Mouse (Mus musculus): ENCODE results near the gene Trex2. TPM values are rescaled to one million over a fixed set of nuclear protein-coding genes. Genes with fewer than 3 reads are reported as not detected.

The Trex2 gene
- not detected for total RNA-seq (2023)

DNA sequence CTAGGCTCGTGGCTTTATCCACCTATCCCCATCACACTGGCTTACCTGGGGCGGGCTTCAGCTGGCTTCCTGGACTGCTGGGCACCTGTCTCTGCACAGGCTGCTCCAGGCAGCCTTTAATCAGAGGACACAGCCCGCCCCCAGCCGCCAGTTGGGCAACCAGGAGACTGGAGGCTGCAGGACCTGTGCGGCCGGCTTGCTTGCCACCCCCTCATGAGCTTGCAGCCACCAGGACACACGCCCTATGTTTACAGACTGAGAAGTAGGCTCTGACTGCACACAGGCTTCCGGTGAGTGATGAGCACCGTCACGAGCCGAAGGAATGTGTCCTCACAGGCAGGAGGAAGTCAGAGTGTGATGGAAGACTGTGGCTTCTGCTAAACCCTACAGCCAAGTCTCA is at the start of gene Trex2:
Gene Trex2 (minus strand): TSS at position 93 of the 400 bp plus-strand sequence.

DNA sequence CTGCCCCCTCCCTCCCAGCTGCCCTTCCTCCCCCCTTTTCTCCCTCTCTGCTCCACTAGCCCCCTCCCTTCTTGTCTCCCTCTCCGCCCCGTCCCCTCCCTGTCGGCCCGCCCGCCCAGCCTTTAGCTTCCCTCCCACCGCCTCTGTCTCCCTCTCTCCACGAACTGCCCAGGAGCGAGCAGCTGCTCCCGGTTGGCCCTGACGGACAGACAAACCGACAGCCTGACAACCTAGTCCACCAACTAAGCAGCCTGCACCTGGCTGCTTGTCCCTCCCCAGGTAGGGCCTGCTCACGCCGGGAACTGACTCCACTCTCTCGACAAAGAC is 48.3 kb upstream of the Trex2 start, which contains the start of gene Bgn:
Gene Bgn (plus strand): TSS at position 119 of the 327 bp plus-strand sequence.

GRCm38 (mm10) chrX:73458877-73459392 is 23.8 kb upstream of the Trex2 start, which contains the start of gene Haus7:
Haus7 (minus strand) TSS chrX:73459044.

DNA sequence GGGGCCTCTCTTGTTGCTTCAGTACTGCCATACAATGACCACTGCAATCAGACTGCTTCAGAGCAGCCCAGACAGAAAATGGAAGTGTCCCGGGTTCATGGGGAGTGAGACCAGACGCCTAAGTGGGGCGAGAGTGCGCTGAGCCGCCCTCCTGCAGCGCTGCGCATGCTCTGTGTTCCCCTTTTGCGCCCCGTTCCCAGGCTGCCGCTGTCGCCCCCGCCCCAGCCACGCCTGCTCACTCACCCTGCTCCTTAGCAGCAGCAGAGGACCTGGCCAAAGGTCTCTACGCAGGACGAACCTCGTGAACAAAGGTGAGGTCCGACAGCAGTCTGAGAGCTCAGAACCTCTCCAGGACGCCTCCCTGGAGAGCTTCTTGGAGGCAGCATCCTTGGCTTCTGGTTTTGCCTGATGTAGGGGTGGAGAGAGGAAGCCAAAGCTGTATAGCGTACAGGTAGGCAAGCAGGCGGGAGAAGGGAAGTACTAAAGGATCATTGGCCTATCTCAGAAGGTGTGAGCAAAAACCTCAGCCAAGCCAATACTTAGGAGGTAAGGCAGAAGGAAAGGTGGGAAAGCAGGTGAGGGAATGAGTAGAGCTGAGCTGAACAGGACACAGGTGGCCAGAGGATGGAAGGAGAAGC is 24.1 kb downstream of the Trex2 start, which contains the start of gene Zfp92:
Gene Zfp92 (plus strand): TSS at position 217 of the 638 bp plus-strand sequence.

DNA sequence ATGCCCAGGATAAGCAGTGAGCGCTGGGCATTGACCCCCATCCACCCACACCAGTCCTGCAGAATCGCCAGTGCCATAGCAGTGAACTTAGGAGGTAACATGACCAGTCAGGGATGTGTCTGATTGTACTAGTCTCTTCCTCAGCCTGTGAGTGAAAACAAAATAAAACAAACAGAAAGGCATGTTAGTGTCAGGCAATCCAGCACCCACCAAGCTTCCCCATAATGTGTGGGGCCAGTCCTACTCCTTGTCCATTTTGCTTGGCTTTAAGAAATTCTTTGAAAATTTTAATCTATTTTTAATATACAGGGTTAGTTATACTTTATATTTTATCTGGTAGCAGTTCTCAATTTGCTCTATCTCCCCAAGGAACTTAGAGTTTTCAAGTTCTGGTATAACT is 36.5 kb downstream of the Trex2 start, which contains the start of gene Gm18336:
Gene Gm18336 (minus strand): TSS at position 101 of the 400 bp plus-strand sequence.

Other genes with a start within 250 kb of the Trex2 start
- gene Xlr3b, start 243.1 kb downstream of the Trex2 start, total RNA-seq (2023) = 22.6 TPM
- gene Xlr4b, start 221.0 kb downstream of the Trex2 start, total RNA-seq (2023) = 89.3 TPM
- 13.8 TPM for gene F8a, start 207.1 kb downstream of the Trex2 start, total RNA-seq (2023)
- gene Xlr4c, start 192.2 kb downstream of the Trex2 start, total RNA-seq (2023) = 51.9 TPM
- gene Xlr3c, start 170.0 kb downstream of the Trex2 start, total RNA-seq (2023) = not detected
- gene Xlr5a, start 142.4 kb downstream of the Trex2 start, total RNA-seq (2023) = not detected
- gene Xlr5c, start 142.4 kb downstream of the Trex2 start, total RNA-seq (2023) = not detected
- not detected for gene Gm45015, start 98.5 kb downstream of the Trex2 start, total RNA-seq (2023)
- 40.1 TPM for gene Zfp275, start 92.7 kb downstream of the Trex2 start, total RNA-seq (2023)
- not detected for gene Gm18336, start 36.6 kb downstream of the Trex2 start, total RNA-seq (2023)
- not detected for gene Zfp92, start 24.2 kb downstream of the Trex2 start, total RNA-seq (2023)
- gene Haus7, start 23.7 kb upstream of the Trex2 start, total RNA-seq (2023) = 22.9 TPM
- 0.43 TPM for gene Bgn, start 48.3 kb upstream of the Trex2 start, total RNA-seq (2023)
- gene Atp2b3, start 67.7 kb upstream of the Trex2 start, total RNA-seq (2023) = not detected
- 0.31 TPM for gene Dusp9, start 204.1 kb upstream of the Trex2 start, total RNA-seq (2023)
- 2.1 TPM for gene Pnck, start 224.8 kb upstream of the Trex2 start, total RNA-seq (2023)
- gene Slc6a8, start 237.8 kb upstream of the Trex2 start, total RNA-seq (2023) = 0.58 TPM

Measured in CD8-positive naive resting alpha-beta T cell, adult 57 days (primary cell).